Comparison of ENCODE assay signal across 15 mouse cellular contexts in the genomic region with DNA sequence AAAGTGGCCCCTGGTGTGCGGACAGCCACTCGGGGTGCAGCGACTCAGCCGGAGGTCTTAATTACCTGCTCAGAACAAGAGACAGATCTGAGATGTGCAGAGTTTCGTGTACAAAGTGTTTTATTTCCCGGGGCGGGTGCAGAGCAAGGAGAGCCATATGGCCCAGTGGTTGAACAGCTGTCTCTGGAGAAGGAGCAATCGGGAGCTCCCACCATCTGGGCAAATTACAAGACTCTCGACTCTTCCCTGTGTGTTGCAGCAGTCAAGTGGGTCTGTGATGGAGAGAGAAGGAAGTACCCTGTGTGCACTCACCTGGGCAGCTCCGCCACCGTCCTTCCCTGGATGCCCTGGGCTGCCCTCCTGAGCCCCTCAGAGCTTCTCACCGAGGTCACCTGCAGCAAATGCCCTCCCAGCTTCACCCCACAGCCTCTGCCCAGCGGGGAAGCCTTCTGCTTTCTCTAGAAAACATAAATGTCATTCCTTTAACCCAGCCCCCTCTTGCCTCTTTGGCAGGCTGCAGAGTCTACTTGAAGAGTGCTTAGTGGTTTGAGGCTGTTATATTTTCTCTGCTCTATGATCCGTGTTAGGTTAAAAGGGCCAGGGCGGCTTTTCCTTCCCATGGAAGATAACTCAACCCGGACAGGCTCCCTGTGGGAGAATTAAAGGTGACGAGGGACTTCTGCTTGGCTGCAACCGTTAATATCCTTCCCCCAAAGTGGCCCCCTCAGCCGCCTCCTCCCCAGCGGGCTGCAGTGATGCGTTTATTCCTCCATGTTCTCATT.
DNase-seq lines count a peak whose midpoint lies in the region; ATAC-seq and TF ChIP-seq lines count a peak whose summit lies in the region.
"Had no signal": no experiment of that assay in that cellular context is flagged by ENCODE, and none has a peak within 500 bp of the region (broad histone marks: within the 10 kb centered on the region; RNA-seq: fewer than 3 reads in every experiment).

No protein-coding gene starts in this region.

- H3K4me3 ChIP-seq in hindbrain, embryonic 13.5 days, result no peak overlapping the region
- no peak overlapping the region for H3K4me3 ChIP-seq in hindbrain, embryonic 12.5 days
- no peak overlapping the region for H3K4me3 ChIP-seq in midbrain, embryonic 11.5 days (ENCODE audit: low read depth, low read length)
- no peak overlapping the region for H3K4me3 ChIP-seq in midbrain, embryonic 16.5 days (ENCODE audit: low read depth, low read length)
- H3K4me3 ChIP-seq in hindbrain, postnatal 0 days (ENCODE audit: low read length), result no peak overlapping the region
- H3K4me3 ChIP-seq: heart, embryonic 13.5 days had no signal

- no peaks in the 10 kb centered on the region for H3K36me3 ChIP-seq in hindbrain, embryonic 13.5 days
- H3K36me3 ChIP-seq in hindbrain, embryonic 12.5 days, result no peaks in the 10 kb centered on the region
- H3K36me3 ChIP-seq in midbrain, embryonic 11.5 days (ENCODE audit: control insufficient read depth, insufficient read depth, low read length), result no peaks in the 10 kb centered on the region
- H3K36me3 ChIP-seq in midbrain, embryonic 16.5 days (ENCODE audit: control insufficient read depth, insufficient read depth, low read length), result no peaks in the 10 kb centered on the region
- H3K36me3 ChIP-seq in hindbrain, postnatal 0 days (ENCODE audit: insufficient read depth, low read length), result no peaks in the 10 kb centered on the region
- H3K36me3 ChIP-seq: G1E; heart, embryonic 13.5 days had no signal

- no peak for TF ChIP-seq CTCF in brain, embryonic 14.5 days (IDR thresholded peaks at IDR 0.05; ENCODE audit: borderline replicate concordance, extremely low read depth, insufficient read depth, insufficient read length)
- no peak for TF ChIP-seq CTCF in hindbrain, postnatal 0 days (IDR thresholded peaks at IDR 0.05; ENCODE audit: low read depth)

- TF ChIP-seq POLR2A in brain, embryonic 14.5 days (IDR thresholded peaks at IDR 0.05; ENCODE audit: borderline replicate concordance, extremely low read depth, insufficient read depth, insufficient read length, poor library complexity, severe bottlenecking), result no peak

- 51% methylated on average over 21 of the region's 21 CpGs for WGBS in hindbrain, embryonic 13.5 days
- 56% methylated on average over 21 of the region's 21 CpGs for whole genome bisulfite sequencing in hindbrain, embryonic 12.5 days
- 63% methylated on average over 21 of the region's 21 CpGs for WGBS in midbrain, embryonic 11.5 days
- 51% methylated on average over 21 of the region's 21 CpGs for WGBS in midbrain, embryonic 16.5 days
- WGBS in hindbrain, postnatal 0 days, result 55% methylated on average over 21 of the region's 21 CpGs

- DNase-seq in midbrain, embryonic 11.5 days (ENCODE audit: low spot score, missing footprints), result peak; percentile 80
- peak; percentile 62 for DNase-seq in brain, embryonic 14.5 days (ENCODE audit: low read depth)
- peak; percentile 41 for DNase-seq in hindbrain, postnatal 0 days (ENCODE audit: low spot score)
- DNase-seq in frontal cortex, postnatal 25 days (ENCODE audit: low spot score in 2 of 2), result no peak
- DNase-seq: adrenal gland, adult 2 months; cerebellum, adult 9-10 months; heart, postnatal 4 days; kidney, adult 18-20 months; thymus, adult 2 months had no signal

- H3K4me2 ChIP-seq in hindbrain, embryonic 13.5 days, result 0 out of 2 replicates have a peak overlapping the region, but pooled peaks have one; percentile 17
- no peak overlapping the region for H3K4me2 ChIP-seq in hindbrain, embryonic 12.5 days (replicated peaks)
- H3K4me2 ChIP-seq in midbrain, embryonic 11.5 days, result no peak overlapping the region
- no peak overlapping the region for H3K4me2 ChIP-seq in midbrain, embryonic 16.5 days (ENCODE audit: low read length)
- H3K4me2 ChIP-seq in hindbrain, postnatal 0 days (ENCODE audit: low read depth, low read length), result no peak overlapping the region
- H3K4me2 ChIP-seq: heart, embryonic 13.5 days; liver, embryonic 11.5 days had no signal

- no peaks in the 10 kb centered on the region for H3K9me3 ChIP-seq in hindbrain, embryonic 13.5 days
- no peaks in the 10 kb centered on the region for H3K9me3 ChIP-seq in hindbrain, embryonic 12.5 days (replicated peaks)
- no peaks in the 10 kb centered on the region for H3K9me3 ChIP-seq in midbrain, embryonic 11.5 days (ENCODE audit: control insufficient read depth, low read length)
- H3K9me3 ChIP-seq in midbrain, embryonic 16.5 days (replicated peaks; ENCODE audit: control insufficient read depth, low read length, poor library complexity, severe bottlenecking), result no peaks in the 10 kb centered on the region
- no peaks in the 10 kb centered on the region for H3K9me3 ChIP-seq in hindbrain, postnatal 0 days (ENCODE audit: low read length)
- H3K9me3 ChIP-seq: G1E; heart, embryonic 13.5 days had no signal

- peak; percentile 69 for ATAC-seq in hindbrain, embryonic 13.5 days (ENCODE audit: low FRiP score)
- ATAC-seq in hindbrain, embryonic 12.5 days (ENCODE audit: low FRiP score), result no peak
- ATAC-seq in midbrain, embryonic 11.5 days (ENCODE audit: low FRiP score), result no peak
- no peak for ATAC-seq in midbrain, embryonic 16.5 days
- ATAC-seq in hindbrain, postnatal 0 days, result no peak; the same call in 1 of the 2 replicates

- H3K27me3 ChIP-seq in hindbrain, embryonic 13.5 days, result 0 out of 2 replicates have a peak, but pooled peaks cover 6% of the 10 kb centered on the region
- H3K27me3 ChIP-seq in hindbrain, embryonic 12.5 days, result 0 out of 2 replicates have a peak, but pooled peaks cover 3% of the 10 kb centered on the region
- H3K27me3 ChIP-seq in midbrain, embryonic 11.5 days (ENCODE audit: control insufficient read depth, insufficient read depth, low read length), result no peaks in the 10 kb centered on the region
- H3K27me3 ChIP-seq in midbrain, embryonic 16.5 days (ENCODE audit: control insufficient read depth, insufficient read depth, low read depth, low read length), result no peaks in the 10 kb centered on the region
- no peaks in the 10 kb centered on the region for H3K27me3 ChIP-seq in hindbrain, postnatal 0 days (ENCODE audit: insufficient read depth, low read length)

- H3K27ac ChIP-seq in hindbrain, embryonic 13.5 days, result peak overlapping the region; percentile 79
- no peak overlapping the region for H3K27ac ChIP-seq in hindbrain, embryonic 12.5 days
- H3K27ac ChIP-seq in midbrain, embryonic 11.5 days (ENCODE audit: low read depth, low read length), result no peak overlapping the region
- H3K27ac ChIP-seq in midbrain, embryonic 16.5 days (ENCODE audit: low read length), result no peak overlapping the region
- no peak overlapping the region; the same call in 1 of the 2 replicates for H3K27ac ChIP-seq in hindbrain, postnatal 0 days
- H3K27ac ChIP-seq: heart, embryonic 13.5 days had no signal

- H3K9ac ChIP-seq in hindbrain, embryonic 13.5 days, result no peak overlapping the region
- no peak overlapping the region for H3K9ac ChIP-seq in hindbrain, embryonic 12.5 days
- no peak overlapping the region for H3K9ac ChIP-seq in midbrain, embryonic 11.5 days (ENCODE audit: low read length)
- no peak overlapping the region for H3K9ac ChIP-seq in midbrain, embryonic 16.5 days (ENCODE audit: low read depth, low read length)
- no peak overlapping the region for H3K9ac ChIP-seq in hindbrain, postnatal 0 days (replicated peaks; ENCODE audit: low read length)
- H3K9ac ChIP-seq: heart, embryonic 13.5 days had no signal

- peaks cover 31% of the 10 kb centered on the region for H3K4me1 ChIP-seq in hindbrain, embryonic 13.5 days (replicated peaks)
- peaks cover 19% of the 10 kb centered on the region for H3K4me1 ChIP-seq in hindbrain, embryonic 12.5 days
- H3K4me1 ChIP-seq in midbrain, embryonic 11.5 days (ENCODE audit: control insufficient read depth, insufficient read depth, low read length), result no peaks in the 10 kb centered on the region
- peaks cover 15% of the 10 kb centered on the region for H3K4me1 ChIP-seq in midbrain, embryonic 16.5 days (ENCODE audit: control insufficient read depth, insufficient read depth, low read length)
- peaks cover 10% of the 10 kb centered on the region for H3K4me1 ChIP-seq in hindbrain, postnatal 0 days (ENCODE audit: insufficient read depth, low read length)
- H3K4me1 ChIP-seq: heart, embryonic 13.5 days had no signal

Comparison
In these comparisons a context has a peak if more than half of its experiments do, and no peak if none do; other contexts are left out.
1. DNase-seq: peak in midbrain, embryonic 11.5 days (single experiment), brain, embryonic 14.5 days (single experiment) and hindbrain, postnatal 0 days (single experiment); none in frontal cortex, postnatal 25 days (0 of 2).